Mouse (Mus musculus) T-helper 2 cell (primary cell): ENCODE results near the gene Mlana.

Source experiments
- in situ Hi-C: fragments of 300-600 bp; cut with MboI, MseI; formaldehyde crosslinking; loops from one replicate; pipeline ENCODE4 v1.15.1; 2025; ENCODE audit warnings: high pct_unique_total_duplicates

Mlana gene

GRCm38 (mm10) chr19:29697245-29697874, at the start of gene Mlana:
Gene Mlana, plus strand, starts transcription at chr19:29697824.
- in situ Hi-C loops: no loop called here

- in situ Hi-C loops: no loop called here
Measured at GRCm38 (mm10) chr19:29648550-29648914, 49.1 kb upstream of the Mlana start.

- in situ Hi-C loops: loop anchor here (10.0 kb wide), 1 partner anchor 165 kb away; the partner anchor contains the start of gene Ranbp6
Measured at GRCm38 (mm10) chr19:29649683-29650082, 47.9 kb upstream of the Mlana start.

- in situ Hi-C loops: loop anchor here (10.0 kb wide), 1 partner anchor 161 kb away; the partner anchor contains the start of gene Ranbp6
Measured at GRCm38 (mm10) chr19:29653768-29654265, 43.8 kb upstream of the Mlana start.

- in situ Hi-C loops: loop anchor here (10.0 kb wide), 1 partner anchor 160 kb away; the partner anchor contains the start of gene Ranbp6
Measured at GRCm38 (mm10) chr19:29655148-29655547, 42.5 kb upstream of the Mlana start.

GRCm38 (mm10) chr19:29656029-29656428, 41.6 kb upstream of the Mlana start:
- in situ Hi-C loops: loop anchor here (10.0 kb wide), 1 partner anchor 159 kb away; the partner anchor contains the start of gene Ranbp6

- in situ Hi-C loops: loop anchor here (10.0 kb wide), 1 partner anchor 158 kb away; the partner anchor contains the start of gene Ranbp6
Measured at GRCm38 (mm10) chr19:29656620-29657019, 41.0 kb upstream of the Mlana start.

GRCm38 (mm10) chr19:29657033-29657432, 40.6 kb upstream of the Mlana start:
- in situ Hi-C loops: loop anchor here (10.0 kb wide), 1 partner anchor 158 kb away; the partner anchor contains the start of gene Ranbp6

GRCm38 (mm10) chr19:29657558-29657957, 40.1 kb upstream of the Mlana start:
- in situ Hi-C loops: loop anchor here (10.0 kb wide), 1 partner anchor 157 kb away; the partner anchor contains the start of gene Ranbp6

GRCm38 (mm10) chr19:29658836-29659235, 38.8 kb upstream of the Mlana start:
- in situ Hi-C loops: loop anchor here (10.0 kb wide), 1 partner anchor 156 kb away; the partner anchor contains the start of gene Ranbp6

- in situ Hi-C loops: loop anchor here (10.0 kb wide), 1 partner anchor 155 kb away; the partner anchor contains the start of gene Ranbp6
Measured at GRCm38 (mm10) chr19:29659705-29660104, 37.9 kb upstream of the Mlana start.

GRCm38 (mm10) chr19:29660835-29661764, 36.5 kb upstream of the Mlana start:
- in situ Hi-C loops: no loop called here

GRCm38 (mm10) chr19:29661974-29662580, 35.5 kb upstream of the Mlana start:
- in situ Hi-C loops: no loop called here

- in situ Hi-C loops: no loop called here
Measured at GRCm38 (mm10) chr19:29663780-29664179, 33.8 kb upstream of the Mlana start.

- in situ Hi-C loops: no loop called here
Measured at GRCm38 (mm10) chr19:29664934-29665333, 32.7 kb upstream of the Mlana start.

GRCm38 (mm10) chr19:29666164-29666563, 31.5 kb upstream of the Mlana start:
- in situ Hi-C loops: no loop called here

- in situ Hi-C loops: no loop called here
Measured at GRCm38 (mm10) chr19:29666965-29667594, 30.5 kb upstream of the Mlana start.

GRCm38 (mm10) chr19:29668135-29668534, 29.5 kb upstream of the Mlana start:
- in situ Hi-C loops: no loop called here

- in situ Hi-C loops: no loop called here
Measured at GRCm38 (mm10) chr19:29670247-29670646, 27.4 kb upstream of the Mlana start.

GRCm38 (mm10) chr19:29671160-29671559, 26.5 kb upstream of the Mlana start:
- in situ Hi-C loops: no loop called here

- in situ Hi-C loops: no loop called here
Measured at GRCm38 (mm10) chr19:29672660-29673059, 25.0 kb upstream of the Mlana start.
